In genomic region chr9:104146683-104147082, GRCm38 (mm10) we compare ENCODE assay signal across 18 mouse cellular contexts. TPM values are rescaled to one million over a fixed set of nuclear protein-coding genes. Genes with fewer than 3 reads are reported as not detected.
"Had no signal": no experiment of that assay in that cellular context is flagged by ENCODE, and none has a peak within 500 bp of the region (broad histone marks: within the 10 kb centered on the region; RNA-seq: fewer than 3 reads in every experiment).

No protein-coding gene starts in this region.

- DNase-seq: gastrocnemius, adult 2 months; gastrocnemius, postnatal 10 days; gastrocnemius, postnatal 36 days; heart, adult 18-20 months; heart, postnatal 14 days; heart, postnatal 36 days; kidney, adult 11 months; kidney, adult 2 months; kidney, adult 9 months; kidney, postnatal 14 days; kidney, postnatal 36 days; layer of hippocampus, adult 9-11 months; layer of hippocampus, postnatal 36 days; left cerebral cortex, postnatal 4 days; liver; liver, embryonic 13.5 days had no signal

RNA-seq across cellular contexts. Expression of gene Ackr4, which starts 19.9 kb away (rescaled TPM):
- total RNA-seq: hematopoietic stem cell, adult 5-6 weeks; layer of hippocampus, postnatal 36 days; left cerebral cortex, adult 8-10 months had no signal
